Mouse (Mus musculus): ENCODE measurements around the gene Ackr2. TPM values are rescaled to one million over a fixed set of nuclear protein-coding genes. Genes with fewer than 3 reads are reported as not detected.

Gene Ackr2
- polyA plus RNA-seq, 1 experiment = 1.1 TPM

DNA sequence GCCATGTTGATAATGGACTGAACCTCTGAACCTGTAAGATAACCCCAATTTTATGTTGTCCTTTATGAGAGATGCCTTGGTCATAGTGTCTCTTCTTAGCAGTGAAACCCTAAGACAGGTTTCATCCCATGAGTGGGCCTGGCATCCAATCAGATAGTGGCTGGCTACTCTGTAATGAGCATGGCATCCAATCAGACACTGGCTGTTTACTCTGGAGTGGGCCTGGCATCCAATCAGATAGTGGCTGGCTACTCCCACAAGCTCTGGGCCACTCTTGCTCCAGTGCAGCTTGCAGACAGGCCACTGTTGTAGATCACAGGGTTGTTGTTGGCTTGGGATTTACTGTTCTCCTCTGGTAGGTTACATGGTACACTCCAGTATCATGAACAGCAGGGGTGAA, 24.6 kb upstream of the Ackr2 start:
- no peaks in the 10 kb centered on the region for H3K36me3 ChIP-seq (ENCODE audit: control insufficient read depth, insufficient read depth, low read length)
- no peak for DNase-seq
- TF ChIP-seq POLR2A (IDR thresholded peaks at IDR 0.05; ENCODE audit: low read depth, low read length) = no peak
- H3K27ac ChIP-seq (ENCODE audit: insufficient read depth, low read depth, low read length) = no peak overlapping the region
- H3K27me3 ChIP-seq (replicated peaks; ENCODE audit: control insufficient read depth, insufficient read depth, low read length) = no peaks in the 10 kb centered on the region
- H3K4me3 ChIP-seq (ENCODE audit: insufficient read depth, low read depth, low read length) = no peak overlapping the region
- no peaks in the 10 kb centered on the region for H3K4me1 ChIP-seq (ENCODE audit: control insufficient read depth, insufficient read depth, low read length)

DNA sequence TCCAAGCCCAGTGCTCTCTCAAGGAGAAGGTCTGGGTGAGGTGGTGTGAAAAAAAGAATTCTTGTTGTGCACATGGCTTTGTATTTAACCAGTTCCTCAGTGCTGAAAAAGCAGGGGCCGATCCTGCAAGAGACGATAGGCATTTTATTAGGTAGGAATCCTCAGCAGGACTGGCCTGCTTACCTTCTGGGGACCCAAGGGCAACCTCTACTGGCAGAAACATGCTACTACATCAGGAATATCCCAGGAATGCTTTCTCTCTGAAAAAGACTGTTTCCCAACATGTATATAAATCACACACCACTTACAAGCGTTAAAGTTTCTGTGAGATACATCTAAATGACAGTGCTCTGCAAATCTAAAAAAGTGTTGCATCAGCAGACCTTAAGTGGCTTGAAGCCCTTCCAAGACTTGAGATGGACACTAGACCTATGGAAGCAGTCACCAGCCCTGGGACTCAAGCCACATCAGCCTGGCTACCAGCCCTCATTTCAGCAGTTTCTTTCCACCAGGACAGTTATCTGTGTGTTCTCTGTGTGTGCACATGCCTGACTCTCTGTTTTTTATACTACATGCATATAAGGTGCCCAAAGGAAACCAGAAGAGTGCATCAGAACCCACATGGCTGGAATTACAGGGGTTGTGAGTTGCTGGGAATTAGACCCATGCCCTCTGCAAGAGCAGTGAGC, 21.0 kb upstream of the Ackr2 start:
- Histone ChIP-seq H3K4me3 (ENCODE audit: insufficient read depth, low read depth, low read length) (no peak overlapping the region), H3K27ac (ENCODE audit: insufficient read depth, low read depth, low read length) (no peak overlapping the region), H3K36me3 (ENCODE audit: control insufficient read depth, insufficient read depth, low read length) (no peaks in the 10 kb centered on the region), H3K4me1 (ENCODE audit: control insufficient read depth, insufficient read depth, low read length) (no peaks in the 10 kb centered on the region), H3K27me3 (replicated peaks; ENCODE audit: control insufficient read depth, insufficient read depth, low read length) (no peaks in the 10 kb centered on the region)
- no peak for TF ChIP-seq POLR2A (IDR thresholded peaks at IDR 0.05; ENCODE audit: low read depth, low read length)
- TF ChIP-seq CTCF (conservative IDR thresholded peaks at IDR 0.05; ENCODE audit: insufficient read depth, insufficient read length, low read depth, low read length) = peak; percentile 85
- WGBS = 5% methylated on average over 3 of the region's 3 CpGs
- peak; percentile 74 for DNase-seq

DNA sequence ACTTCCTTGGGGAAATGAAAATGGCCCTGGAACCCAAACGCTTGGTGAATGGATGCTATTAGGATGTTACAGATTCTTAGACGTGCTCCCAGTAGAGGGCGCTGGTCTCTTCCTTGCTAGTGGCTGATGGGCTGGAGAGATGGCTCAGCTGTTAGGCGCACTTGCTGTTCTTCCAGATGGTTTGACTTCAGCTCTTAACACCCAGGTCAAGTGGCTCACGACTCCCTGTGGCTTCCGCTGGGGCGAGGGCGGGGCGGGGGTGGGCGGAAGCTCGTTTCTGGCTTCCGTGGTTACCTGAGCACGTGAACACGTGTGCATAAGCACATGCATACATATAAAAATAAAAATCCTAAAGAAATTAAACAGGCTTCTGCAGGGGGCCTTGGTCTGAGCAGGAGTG, 17.3 kb upstream of the Ackr2 start:
- H3K27ac ChIP-seq (ENCODE audit: insufficient read depth, low read depth, low read length) = no peak overlapping the region
- TF ChIP-seq POLR2A (IDR thresholded peaks at IDR 0.05; ENCODE audit: low read depth, low read length) (no peak), CTCF (conservative IDR thresholded peaks at IDR 0.05; ENCODE audit: insufficient read depth, insufficient read length, low read depth, low read length) (peak; percentile 80)
- no peak overlapping the region for H3K4me3 ChIP-seq (ENCODE audit: insufficient read depth, low read depth, low read length)
- WGBS = 21% methylated on average over 14 of the region's 14 CpGs
- H3K27me3 ChIP-seq (replicated peaks; ENCODE audit: control insufficient read depth, insufficient read depth, low read length) = no peaks in the 10 kb centered on the region
- DNase-seq = peak; percentile 77
- no peaks in the 10 kb centered on the region for H3K4me1 ChIP-seq (ENCODE audit: control insufficient read depth, insufficient read depth, low read length)
- H3K36me3 ChIP-seq (ENCODE audit: control insufficient read depth, insufficient read depth, low read length) = no peaks in the 10 kb centered on the region

DNA sequence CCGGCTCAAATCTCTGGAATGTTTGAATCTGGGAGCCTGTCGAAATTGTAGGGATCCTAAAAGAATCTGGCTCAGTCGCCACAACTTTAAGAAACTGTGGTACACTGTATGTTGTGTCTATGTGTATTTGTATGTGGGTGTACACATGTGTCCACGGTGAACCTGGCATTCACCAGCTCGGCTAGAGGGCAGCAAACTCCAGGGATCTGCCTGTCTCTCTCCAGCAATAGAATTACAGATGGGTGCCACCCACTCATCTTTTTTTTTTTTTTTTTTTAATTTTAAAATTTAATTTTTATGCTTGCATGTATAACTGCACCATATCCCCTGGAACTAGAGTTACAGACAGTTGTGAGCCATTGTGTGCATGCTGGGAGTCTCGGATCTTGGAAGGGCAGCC, 16.9 kb upstream of the Ackr2 start:
- Histone ChIP-seq H3K27ac (ENCODE audit: insufficient read depth, low read depth, low read length) (no peak overlapping the region), H3K4me3 (ENCODE audit: insufficient read depth, low read depth, low read length) (no peak overlapping the region), H3K4me1 (ENCODE audit: control insufficient read depth, insufficient read depth, low read length) (no peaks in the 10 kb centered on the region), H3K36me3 (ENCODE audit: control insufficient read depth, insufficient read depth, low read length) (no peaks in the 10 kb centered on the region), H3K27me3 (replicated peaks; ENCODE audit: control insufficient read depth, insufficient read depth, low read length) (no peaks in the 10 kb centered on the region)
- no peak for DNase-seq
- 54% methylated on average over 6 of the region's 6 CpGs for WGBS
- TF ChIP-seq POLR2A (IDR thresholded peaks at IDR 0.05; ENCODE audit: low read depth, low read length) = no peak
- TF ChIP-seq CTCF (conservative IDR thresholded peaks at IDR 0.05; ENCODE audit: insufficient read depth, insufficient read length, low read depth, low read length) = peak; percentile 52

DNA sequence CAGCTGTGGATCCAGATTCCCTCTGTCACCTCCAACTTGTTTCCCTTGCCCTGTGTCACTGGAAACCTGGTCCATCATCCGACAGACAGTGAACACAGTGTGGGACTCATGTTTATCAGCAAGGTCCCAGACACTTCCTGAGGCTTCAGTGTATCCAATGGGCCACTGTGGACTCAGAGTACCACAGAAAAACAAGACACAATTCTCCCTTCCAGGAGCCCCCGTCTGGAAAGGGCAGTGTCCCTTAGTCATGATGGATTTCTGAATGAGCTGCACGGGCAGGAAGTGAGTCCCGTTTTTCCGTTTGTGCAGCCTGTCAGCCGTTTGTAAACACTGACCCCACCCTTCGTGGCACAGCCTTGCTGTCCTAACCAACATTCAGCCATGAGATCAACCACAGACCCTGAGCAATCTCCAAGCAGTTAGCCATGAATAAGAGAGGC, 16.1 kb upstream of the Ackr2 start:
- H3K27ac ChIP-seq (ENCODE audit: insufficient read depth, low read depth, low read length) = peak overlapping the region; percentile 26
- no peaks in the 10 kb centered on the region for H3K36me3 ChIP-seq (ENCODE audit: control insufficient read depth, insufficient read depth, low read length)
- TF ChIP-seq CTCF (conservative IDR thresholded peaks at IDR 0.05; ENCODE audit: insufficient read depth, insufficient read length, low read depth, low read length) (no peak), POLR2A (IDR thresholded peaks at IDR 0.05; ENCODE audit: low read depth, low read length) (no peak)
- peak; percentile 36 for DNase-seq
- H3K4me1 ChIP-seq (ENCODE audit: control insufficient read depth, insufficient read depth, low read length) = no peaks in the 10 kb centered on the region
- no peaks in the 10 kb centered on the region for H3K27me3 ChIP-seq (replicated peaks; ENCODE audit: control insufficient read depth, insufficient read depth, low read length)
- WGBS = 30% methylated on average over 7 of the region's 7 CpGs
- no peak overlapping the region for H3K4me3 ChIP-seq (ENCODE audit: insufficient read depth, low read depth, low read length)

DNA sequence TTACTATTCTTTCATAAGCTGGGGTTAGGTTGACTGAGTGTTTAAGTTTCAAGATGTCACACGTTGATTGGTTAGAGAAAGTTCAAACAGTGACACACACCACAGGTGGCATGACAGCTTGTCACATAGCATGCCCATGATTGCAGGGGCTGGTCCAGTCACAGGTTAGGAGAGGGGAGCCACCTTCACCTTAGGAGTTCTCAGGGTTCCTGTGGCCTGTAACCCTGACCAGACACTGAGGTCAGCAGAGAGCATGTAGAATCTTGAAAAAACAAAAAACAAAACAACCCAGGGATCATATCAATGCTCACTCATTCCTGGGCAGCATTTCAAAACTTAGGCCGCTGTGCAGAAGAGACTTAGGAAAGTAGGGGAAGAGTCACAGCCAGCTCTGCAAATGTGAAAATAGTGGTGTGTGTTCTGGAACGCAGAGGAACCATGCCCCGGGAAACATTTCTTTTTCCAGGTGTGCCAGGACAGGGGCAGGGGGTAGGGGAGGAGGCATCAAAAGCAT, 8.2 kb upstream of the Ackr2 start:
- no peak overlapping the region for H3K4me3 ChIP-seq (ENCODE audit: insufficient read depth, low read depth, low read length)
- no peaks in the 10 kb centered on the region for H3K36me3 ChIP-seq (ENCODE audit: control insufficient read depth, insufficient read depth, low read length)
- H3K27me3 ChIP-seq (replicated peaks; ENCODE audit: control insufficient read depth, insufficient read depth, low read length) = no peaks in the 10 kb centered on the region
- TF ChIP-seq CTCF (conservative IDR thresholded peaks at IDR 0.05; ENCODE audit: insufficient read depth, insufficient read length, low read depth, low read length) (no peak), POLR2A (IDR thresholded peaks at IDR 0.05; ENCODE audit: low read depth, low read length) (no peak)
- H3K27ac ChIP-seq (ENCODE audit: insufficient read depth, low read depth, low read length) = no peak overlapping the region
- no peak for DNase-seq
- 43% methylated on average over 4 of the region's 4 CpGs for WGBS
- no peaks in the 10 kb centered on the region for H3K4me1 ChIP-seq (ENCODE audit: control insufficient read depth, insufficient read depth, low read length)

DNA sequence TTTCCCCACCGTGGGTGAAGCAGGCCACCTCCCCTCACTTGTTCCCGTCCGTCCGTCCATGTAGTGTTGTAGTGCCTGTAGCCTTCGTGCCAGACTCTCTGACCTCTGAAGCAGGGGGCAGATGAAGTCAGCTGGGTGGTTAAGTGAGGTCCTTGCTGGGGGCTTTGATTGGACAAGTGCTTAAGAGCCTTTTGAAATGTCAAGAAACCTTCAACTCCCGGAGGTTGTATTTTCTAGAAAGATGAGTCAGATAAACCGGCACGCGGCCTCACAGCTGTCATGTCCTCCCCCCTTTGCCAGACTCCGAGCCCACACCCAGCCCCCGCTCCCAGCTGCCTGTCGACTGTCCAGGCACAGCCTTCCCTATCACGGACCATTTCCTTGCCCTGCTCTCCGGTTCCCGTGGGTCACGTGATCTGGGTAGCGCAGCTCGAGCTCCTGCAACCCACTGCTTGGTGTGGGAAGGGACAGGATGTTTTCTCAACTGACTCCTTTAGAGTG, 7.7 kb upstream of the Ackr2 start:
- Histone ChIP-seq H3K4me3 (ENCODE audit: insufficient read depth, low read depth, low read length) (no peak overlapping the region), H3K27ac (ENCODE audit: insufficient read depth, low read depth, low read length) (no peak overlapping the region), H3K36me3 (ENCODE audit: control insufficient read depth, insufficient read depth, low read length) (no peaks in the 10 kb centered on the region), H3K4me1 (ENCODE audit: control insufficient read depth, insufficient read depth, low read length) (no peaks in the 10 kb centered on the region), H3K27me3 (replicated peaks; ENCODE audit: control insufficient read depth, insufficient read depth, low read length) (no peaks in the 10 kb centered on the region)
- TF ChIP-seq CTCF (conservative IDR thresholded peaks at IDR 0.05; ENCODE audit: insufficient read depth, insufficient read length, low read depth, low read length) (no peak), POLR2A (IDR thresholded peaks at IDR 0.05; ENCODE audit: low read depth, low read length) (no peak)
- peak; percentile 69 for DNase-seq
- WGBS = 15% methylated on average over 18 of the region's 18 CpGs

All from kidney, adult 2 months (tissue).